Mouse (Mus musculus) olfactory bulb, adult 2 months (tissue): ENCODE data around the gene Birc2.

Experiments
- CTCF ChIP-seq: fragments of 200-500 bp; IDR thresholded peaks from 2 replicates; pipeline ENCODE4 v1.5.1; 2012; ENCODE audit warnings: low read depth, mild to moderate bottlenecking, low read length, moderate library complexity; ENCODE audit not compliant: insufficient read depth
- POLR2A ChIP-seq: fragments of 200-500 bp; IDR thresholded peaks from 2 replicates; pipeline ENCODE4 v1.6.1; 2012; ENCODE audit warnings: mild to moderate bottlenecking, low read depth, low read length, moderate library complexity; ENCODE audit not compliant: insufficient read depth

DNA sequence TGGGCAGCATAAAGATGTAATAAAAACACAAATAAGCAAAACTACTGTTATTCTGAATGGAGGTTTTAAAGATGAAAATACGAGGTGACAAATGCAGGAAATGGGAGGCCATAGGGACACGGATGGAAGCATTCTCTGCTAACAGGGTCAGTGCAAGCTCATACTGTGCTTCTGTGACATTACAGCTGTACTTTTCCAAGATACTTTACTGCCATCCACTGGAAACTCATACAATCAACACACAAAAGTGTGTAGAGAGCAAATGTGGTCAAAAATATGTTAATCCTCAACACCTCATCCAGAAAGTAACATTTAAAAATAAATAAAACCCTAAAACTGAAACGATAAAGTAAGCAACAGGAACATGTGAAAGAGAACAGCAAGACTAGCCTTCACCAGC lies 14.1 kb downstream of the Birc2 start:
- TF ChIP-seq CTCF (no peak), POLR2A (no peak)
